Mouse (Mus musculus): ENCODE measurements at regions not wholly inside any gene's neighbourhood (a gene's known extent, or its start where the extent isn't known, plus 50 kb on each side); places are given as distances from the start of the nearest gene placed in this dataset.

- no peak for DNase-seq (ENCODE audit: extremely low spot score, low read depth, low spot score)
These were observed 90.2 kb downstream of the Sec23ip start for GRCm38 (mm10) chr7:128834894-128835293.

DNA sequence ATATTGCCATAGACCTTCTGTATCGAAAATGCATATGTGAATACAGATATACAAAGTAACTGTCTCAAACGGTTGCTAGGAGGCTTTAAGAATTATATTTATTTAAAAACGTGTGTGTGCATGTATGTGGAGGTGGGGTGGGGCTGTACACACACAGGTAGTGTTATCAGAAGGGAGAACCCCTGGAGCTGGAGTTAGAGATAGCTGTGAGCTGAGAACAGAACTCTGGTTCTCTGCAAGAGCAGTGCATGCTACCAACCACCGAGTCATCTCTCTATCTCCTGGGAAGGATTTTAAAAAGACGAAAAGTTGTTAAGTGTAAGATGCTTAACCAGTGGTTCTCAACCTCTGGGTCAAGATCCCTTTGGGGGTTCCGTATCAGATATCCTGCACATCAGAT is 91.7 kb downstream of the Sec23ip start:
- no peak for DNase-seq (ENCODE audit: extremely low spot score, low read depth, low spot score)

GRCm38 (mm10) chr7:128842561-128842960 is 97.8 kb downstream of the Sec23ip start:
- no peak for DNase-seq (ENCODE audit: extremely low spot score, low read depth, low spot score)

DNA sequence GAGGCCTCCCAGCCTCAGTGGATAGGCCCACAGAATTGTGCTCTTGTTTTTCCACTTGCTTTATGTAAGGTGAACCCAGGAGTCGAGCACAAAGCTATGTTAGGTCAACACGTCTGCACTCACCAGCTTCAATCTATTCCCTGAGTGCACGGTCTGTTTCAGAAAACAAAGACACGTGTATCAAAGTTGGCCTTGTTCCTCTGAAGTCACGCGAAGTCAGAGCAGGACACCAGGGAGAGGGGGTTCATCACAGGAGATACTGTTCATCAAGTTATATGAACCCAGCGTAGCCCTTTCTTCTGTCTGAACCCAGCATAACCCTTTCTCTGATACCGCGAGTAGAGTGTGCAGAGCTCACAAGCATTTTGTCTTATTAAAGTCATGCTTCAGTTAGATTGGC is 98.8 kb downstream of the Sec23ip start:
- DNase-seq (ENCODE audit: extremely low spot score, low read depth, low spot score): no peak

DNA sequence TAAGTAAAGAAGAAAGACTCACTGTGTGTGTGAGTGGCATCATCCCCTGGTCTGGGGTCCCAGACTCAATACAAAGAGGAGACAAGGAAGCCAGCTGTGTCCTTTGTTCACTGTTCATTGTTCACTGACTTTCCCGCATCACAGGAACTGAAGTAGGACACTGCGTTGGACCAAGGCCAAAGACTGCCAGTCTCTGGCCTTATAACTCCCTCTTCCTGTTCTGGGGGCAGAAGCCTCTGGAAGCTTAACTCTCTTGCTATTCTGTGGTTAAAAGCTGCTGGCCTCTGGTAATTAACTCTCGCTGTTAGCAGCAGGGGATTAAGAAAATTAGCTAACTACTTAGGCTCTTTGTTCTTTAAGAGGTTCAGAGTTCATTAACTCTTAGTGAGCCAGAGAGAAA is 104.5 kb downstream of the Sec23ip start:
- no peak for DNase-seq (ENCODE audit: extremely low spot score, low read depth, low spot score)

DNA sequence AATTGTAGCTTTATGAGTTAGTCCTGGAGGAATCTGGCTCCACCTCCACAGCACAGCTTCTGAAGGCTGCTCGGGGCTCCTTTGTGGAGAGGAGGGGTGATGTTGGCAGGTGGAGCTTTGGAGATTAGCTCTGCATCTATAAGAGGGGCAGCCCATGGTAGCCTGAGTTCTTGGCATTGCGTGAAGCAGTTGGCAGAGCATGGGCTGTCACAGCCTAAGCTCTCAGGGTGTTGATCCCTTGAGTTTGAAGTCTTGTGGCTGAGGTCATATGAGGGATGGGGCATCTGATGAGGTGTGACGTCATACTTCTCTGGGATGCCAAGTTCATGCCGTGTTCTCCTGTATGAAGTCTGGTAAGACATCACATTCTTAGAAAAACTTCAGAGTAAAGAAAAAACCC is 109.5 kb downstream of the Sec23ip start:
- DNase-seq (ENCODE audit: extremely low spot score, low read depth, low spot score): no peak

GRCm38 (mm10) chr7:128854690-128855343 is 110.1 kb downstream of the Sec23ip start:
- DNase-seq (ENCODE audit: extremely low spot score, low read depth, low spot score): no peak

DNA sequence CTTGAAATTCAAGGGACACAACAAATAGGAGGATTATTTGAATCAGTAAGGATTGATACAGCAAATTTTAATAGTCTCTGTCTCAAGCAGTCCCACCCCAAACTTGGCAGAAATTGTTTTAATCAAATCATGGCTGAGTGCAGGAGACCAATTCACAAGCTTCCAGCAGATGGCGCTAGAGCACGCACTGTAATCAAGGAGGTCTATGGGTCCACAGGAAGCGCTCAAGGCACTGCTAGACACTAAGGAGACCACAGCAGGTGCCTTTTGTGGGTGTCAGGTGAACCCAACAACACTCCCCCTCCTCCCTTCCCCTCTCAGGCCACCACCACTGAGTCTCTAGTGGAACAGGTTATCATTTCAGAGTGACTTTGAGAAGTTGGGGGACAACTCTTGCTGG is 115.4 kb downstream of the Sec23ip start:
- peak; percentile 58 for DNase-seq (ENCODE audit: extremely low spot score, low read depth, low spot score)

DNA sequence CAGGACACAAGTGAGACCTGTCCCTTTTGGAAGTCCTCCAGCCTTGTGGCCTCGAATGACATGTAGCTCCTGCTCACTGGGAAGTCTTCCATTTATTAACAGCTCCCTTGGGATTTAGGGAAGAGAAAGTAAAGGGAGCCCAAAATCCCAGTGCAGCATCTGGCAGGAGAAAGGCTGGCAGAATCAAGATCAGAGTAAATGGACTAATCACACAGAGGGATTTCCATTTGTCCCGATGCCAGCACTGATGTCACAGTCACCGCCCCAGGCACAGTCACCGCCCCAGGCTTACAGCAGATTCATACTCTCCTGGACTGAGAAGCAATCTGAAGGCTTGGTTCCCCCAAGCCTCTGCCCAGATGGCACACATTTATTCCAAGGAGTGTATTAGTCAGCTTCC is 116.0 kb downstream of the Sec23ip start:
- DNase-seq (ENCODE audit: extremely low spot score, low read depth, low spot score): no peak

GRCm38 (mm10) chr7:128861376-128861775 is 116.6 kb downstream of the Sec23ip start:
- DNase-seq (ENCODE audit: extremely low spot score, low read depth, low spot score): no peak

GRCm38 (mm10) chr7:128868799-128869198 is 124.1 kb downstream of the Sec23ip start:
- DNase-seq (ENCODE audit: extremely low spot score, low read depth, low spot score): no peak

- no peak for DNase-seq (ENCODE audit: extremely low spot score, low read depth, low spot score)
These were observed 139.3 kb downstream of the Sec23ip start for GRCm38 (mm10) chr7:128884015-128884414.

GRCm38 (mm10) chr7:128885551-128885950 is 140.8 kb downstream of the Sec23ip start:
- DNase-seq (ENCODE audit: extremely low spot score, low read depth, low spot score): no peak

DNA sequence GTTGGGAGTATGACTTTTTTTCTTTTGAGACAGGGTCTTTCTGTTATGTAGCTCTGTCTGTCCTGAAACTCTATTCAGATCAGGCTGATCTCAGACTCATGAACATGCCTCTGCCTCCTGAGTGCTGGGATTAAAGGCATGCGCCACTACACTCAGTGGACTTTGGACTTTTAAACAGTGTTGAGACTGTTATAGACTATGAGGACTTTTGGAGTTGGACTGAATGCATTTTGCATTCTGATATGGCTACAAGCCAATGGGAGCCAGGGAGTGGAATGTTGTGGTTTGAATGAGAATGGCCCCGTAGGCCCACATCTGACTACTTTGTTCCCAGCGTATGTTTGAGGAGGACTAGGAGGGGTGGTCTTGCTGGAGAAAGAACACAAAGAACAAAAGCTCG is 165.4 kb downstream of the Sec23ip start:
- no peak for DNase-seq (ENCODE audit: extremely low spot score, low read depth, low spot score)

DNA sequence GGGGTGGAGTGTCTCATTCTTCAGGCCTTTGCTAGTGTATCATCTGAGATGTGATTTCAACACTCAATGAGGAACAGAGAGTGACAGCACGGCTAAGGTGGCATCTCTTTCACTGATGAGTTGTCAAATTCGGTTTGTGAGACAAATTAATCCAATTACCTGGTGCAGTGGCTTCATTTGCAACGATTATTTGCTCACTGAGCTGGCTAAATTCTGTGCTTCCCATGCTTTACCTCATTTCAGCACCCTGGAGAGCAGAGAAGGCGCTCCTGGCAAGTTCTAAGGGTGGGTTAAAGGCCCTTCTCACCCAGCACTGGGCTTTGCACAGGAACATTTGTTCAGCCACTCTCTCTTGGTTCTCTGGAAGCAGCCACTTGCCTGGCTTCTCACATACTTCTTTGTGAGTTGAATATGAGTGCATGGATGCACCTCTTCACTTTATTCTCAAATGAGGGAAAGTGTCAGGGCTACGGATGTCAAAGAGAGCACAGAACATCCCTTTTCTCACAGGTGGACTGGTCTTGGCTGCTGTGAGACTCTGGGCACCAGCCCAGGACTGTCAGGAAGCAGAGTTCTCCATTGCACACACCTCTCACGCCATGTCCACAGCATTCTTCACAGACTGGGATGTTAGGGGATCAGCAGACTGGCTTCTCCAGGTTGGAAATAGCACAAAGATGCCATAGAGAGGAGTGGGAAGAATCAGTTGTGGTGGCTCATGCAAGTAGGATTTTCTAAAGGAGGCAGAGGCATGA is 193.4 kb downstream of the Sec23ip start:
- peak; percentile 44 for DNase-seq (ENCODE audit: extremely low spot score, low read depth, low spot score)

DNA sequence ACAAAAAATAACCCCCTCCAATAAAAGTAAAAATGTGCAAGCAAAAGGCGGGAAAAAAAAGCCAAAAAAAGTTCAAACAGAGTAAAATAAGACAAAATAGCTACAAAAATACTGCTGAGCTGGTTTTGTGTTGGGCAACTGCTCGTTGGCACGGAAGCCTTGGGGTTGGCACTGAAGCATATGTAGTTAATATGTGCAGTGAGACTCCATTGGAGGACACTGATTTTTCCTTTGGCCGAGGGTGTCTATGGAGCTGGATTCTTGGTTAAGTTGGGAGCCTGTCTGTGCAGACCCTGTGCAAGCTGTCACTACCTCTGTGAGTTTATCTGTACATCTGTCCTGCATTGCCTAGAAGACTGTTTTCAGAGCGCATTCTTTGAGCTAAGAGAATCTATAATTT is 215.8 kb downstream of the Sec23ip start:
- DNase-seq (ENCODE audit: extremely low spot score, low read depth, low spot score): no peak

DNA sequence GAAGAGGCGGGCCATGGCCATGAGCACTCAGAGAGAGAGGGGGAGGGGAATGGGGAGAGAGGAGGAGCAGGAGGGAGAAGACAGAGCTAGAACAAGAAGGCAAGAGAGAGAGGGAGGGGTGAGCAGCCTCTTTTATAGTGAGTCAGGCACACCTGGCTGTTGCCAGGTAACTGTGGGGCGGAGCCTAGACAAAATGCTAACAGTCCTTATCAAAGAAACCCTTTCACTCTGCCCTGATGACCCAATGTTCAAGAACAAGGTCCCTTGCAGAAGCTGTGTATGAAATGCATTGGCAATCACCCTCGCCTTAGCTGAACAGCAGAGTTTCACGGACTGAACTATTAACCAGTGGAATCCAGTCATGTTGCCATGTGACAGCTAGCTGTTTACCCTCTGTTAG is 235.2 kb downstream of the Sec23ip start:
- no peak for DNase-seq (ENCODE audit: extremely low spot score, low read depth, low spot score)

DNA sequence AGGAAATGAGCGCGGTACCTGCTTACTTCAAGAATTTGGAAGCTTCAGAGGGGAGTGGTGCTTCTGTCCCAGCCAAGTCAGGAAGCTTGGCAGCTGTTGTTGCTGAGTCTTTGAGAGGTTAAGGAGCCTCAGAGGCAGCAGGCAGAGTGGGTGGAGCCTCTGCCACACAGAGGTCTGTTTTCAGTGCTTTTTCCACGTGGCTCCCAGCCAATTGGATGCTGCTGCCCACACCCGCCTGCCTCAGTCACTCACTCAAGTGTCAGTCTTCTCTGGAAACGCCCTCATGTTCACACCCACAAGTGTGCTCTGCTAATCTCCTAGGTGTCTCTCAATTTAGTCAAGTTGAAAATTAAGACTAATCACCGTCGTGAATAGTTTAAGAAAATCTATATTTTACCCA is 236.1 kb downstream of the Sec23ip start:
- DNase-seq (ENCODE audit: extremely low spot score, low read depth, low spot score): no peak

DNA sequence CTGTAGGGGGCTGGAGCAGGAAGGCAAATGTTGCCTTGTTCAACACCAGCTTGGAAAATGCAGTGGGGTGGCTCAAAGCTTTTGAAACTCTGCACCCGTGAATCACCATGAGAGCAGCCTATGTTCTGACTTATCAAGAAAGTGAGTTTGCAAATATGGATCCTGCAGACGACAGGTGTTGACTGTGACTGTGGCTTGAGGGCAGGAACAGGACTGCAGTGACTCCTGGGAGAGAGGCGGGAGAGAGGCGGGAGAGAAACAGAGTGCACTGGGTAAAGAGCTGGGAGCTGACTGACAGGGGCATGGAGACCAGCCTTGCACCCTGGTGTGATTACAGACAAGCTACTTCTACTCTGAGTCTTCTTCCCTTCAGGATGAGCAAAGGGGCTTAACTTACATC is 254.0 kb downstream of the Sec23ip start:
- no peak for DNase-seq (ENCODE audit: extremely low spot score, low read depth, low spot score)

DNA sequence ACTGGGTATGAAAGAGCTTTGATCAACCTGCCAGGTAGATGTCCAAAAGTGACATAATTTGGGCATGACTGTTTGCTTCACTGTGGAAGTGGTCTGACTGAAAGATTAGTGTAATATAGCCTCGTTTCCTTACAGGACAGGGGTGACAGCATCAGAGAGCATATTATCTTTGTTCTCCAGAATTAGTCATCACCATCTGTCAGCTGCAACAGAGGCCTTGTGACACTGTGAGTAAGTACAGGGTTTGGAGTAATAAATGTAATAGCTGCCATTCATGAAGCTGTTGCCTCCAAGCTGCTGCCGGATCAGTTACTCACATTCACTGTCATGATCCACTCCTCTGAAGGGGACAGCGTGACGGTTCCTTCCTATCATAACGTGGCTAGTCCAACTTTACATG is 254.4 kb upstream of the Plpp4 start:
- DNase-seq (ENCODE audit: extremely low spot score, low read depth, low spot score): no peak

DNA sequence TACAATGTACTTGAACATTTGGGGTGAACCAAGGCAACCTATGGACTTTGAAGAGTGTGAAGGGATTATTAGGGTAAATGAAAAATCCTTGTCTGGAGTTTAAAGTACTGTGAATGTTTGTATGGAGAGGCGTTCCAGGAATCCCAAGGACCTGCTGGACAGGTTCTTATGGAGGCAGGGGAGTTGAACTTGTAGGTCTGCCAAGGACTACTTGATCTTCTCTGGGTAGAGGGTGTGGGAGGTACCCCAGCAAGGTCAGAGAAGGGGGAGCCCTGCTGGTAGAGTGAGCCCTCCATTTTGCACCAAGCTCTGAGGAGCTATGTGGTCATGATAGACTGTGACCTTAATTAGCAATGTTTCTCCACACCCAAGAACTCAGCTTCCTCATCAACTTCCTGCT is 253.7 kb upstream of the Plpp4 start:
- no peak for DNase-seq (ENCODE audit: extremely low spot score, low read depth, low spot score)

GRCm38 (mm10) chr7:129016353-129016752 is 240.5 kb upstream of the Plpp4 start:
- DNase-seq (ENCODE audit: extremely low spot score, low read depth, low spot score): no peak

DNA sequence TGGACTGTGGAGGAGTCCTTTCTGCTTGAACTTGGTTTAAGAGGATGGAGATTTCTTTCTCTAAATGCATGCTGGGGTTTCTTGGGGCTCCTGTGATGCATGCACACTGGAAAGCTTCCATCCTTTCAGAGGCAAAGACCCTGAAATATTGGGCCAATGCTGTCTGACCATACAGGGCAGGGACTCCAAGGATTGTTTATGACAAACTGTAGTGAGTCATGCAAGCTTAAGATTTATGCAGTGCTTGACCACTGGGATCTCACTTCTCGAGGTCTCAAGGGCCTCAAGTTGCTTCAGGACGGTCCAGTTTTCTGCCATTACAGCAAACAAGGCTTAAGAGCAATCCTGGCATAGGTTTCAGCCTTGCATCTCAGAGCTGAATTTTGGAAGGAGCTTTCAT is 229.7 kb upstream of the Plpp4 start:
- no peak for DNase-seq (ENCODE audit: extremely low spot score, low read depth, low spot score)
